Mouse (Mus musculus) lung, adult 10 weeks (tissue): Measurements from ENCODE around the gene Olfr571. TPM values are rescaled to one million over a fixed set of nuclear protein-coding genes. Genes with fewer than 3 reads are reported as not detected.

Source experiments
- polyA plus RNA-seq: library from polyadenylated mRNA; stranded (reverse); fragments of 350-450 nt; fragmentation: Illumina TruSeq; extraction: RNeasy Lipid Tissue Mini Kit (QIAGEN cat#74804); gene quantifications from one replicate; pipeline ENCODE4 v1.2.3, GENCODE M21; 2014; ENCODE audit warnings: low read depth, low replicate concordance; ENCODE audit not compliant: insufficient read depth

Gene Olfr571
- polyA plus RNA-seq = not detected

DNA sequence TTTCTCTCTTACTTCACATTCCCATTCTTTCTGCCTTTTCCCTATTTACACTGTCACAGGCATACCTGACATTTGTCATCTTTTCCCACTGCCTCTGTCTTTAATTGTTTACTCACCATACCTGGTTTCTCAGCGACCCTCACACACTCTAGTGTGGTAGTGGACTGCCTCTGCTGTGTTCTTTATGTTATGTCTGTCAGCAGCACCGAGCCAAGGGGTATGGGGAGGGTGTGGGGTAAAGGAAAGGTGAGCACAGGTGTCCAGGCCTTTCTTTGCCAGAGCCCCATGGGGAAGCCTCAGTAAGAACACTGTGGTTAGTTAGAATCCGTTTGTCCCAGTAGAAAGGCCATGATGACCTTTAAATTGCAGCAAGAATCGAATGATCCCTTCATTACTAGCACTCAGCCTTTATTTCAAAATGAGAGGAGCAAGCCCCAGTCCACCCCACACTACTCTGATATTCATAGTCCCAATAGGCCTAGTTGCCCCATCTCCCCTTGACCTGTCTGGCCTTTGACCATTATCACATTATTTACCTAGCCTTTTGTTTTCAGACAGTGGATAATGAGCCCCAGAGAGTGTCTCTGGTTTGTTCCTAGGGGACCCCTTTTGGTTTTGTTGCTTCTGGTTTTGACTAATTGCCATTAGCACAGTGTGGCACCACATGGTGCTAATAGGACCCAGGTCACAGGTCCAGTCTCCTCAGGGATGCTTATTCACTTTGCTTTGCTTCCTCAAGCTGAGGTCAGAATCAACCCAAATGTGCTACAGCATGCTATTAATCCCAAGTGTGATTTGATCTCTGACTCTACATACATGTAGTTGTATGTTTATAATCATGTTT is at the start of gene Olfr571:
Gene Olfr571, minus strand, starts transcription at position 505 of the 844 bp plus-strand sequence.

DNA sequence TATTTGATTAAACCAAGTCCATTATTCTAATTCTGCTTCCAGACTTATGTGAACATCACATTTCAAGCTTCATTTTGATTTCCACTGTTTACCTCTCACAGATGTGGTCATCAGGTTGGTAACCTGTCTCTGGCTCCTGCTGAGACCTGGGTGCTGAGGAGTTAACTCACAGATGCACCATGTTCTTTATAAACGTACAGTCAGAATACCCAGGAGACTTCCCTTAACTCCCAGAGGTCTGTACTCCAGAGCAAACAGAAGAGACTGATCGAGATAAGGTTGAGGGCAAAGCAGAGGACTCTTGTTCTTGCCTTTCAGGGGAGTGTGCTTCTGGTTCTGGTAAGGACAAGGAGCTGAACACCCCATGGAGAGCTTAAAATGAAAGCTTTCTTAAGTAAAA is 45.0 kb upstream of the Olfr571 start, which contains the start of gene Olfr576:
Gene Olfr576, plus strand, starts transcription at position 301 of the 400 bp plus-strand sequence.

DNA sequence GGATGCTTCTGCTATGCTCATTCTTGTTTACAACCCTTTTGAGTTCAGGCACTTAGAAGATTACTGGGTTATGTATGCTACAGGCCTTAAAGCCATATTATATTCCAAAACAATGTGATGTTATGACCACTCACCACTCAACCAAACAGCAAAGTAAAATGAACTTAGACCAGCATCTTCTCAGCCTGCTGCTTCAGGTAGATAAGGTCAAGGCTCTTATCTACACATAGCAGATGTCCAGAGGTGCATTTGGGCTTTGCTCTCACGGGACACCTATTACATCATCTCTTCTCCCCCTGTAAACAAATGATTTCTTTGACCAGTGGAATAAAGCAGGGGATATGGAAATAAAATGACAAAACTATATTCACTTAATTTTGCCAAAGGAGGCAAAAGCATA is 41.3 kb upstream of the Olfr571 start, which contains the start of gene Olfr575:
Gene Olfr575, minus strand, starts transcription at position 183 of the 400 bp plus-strand sequence.

DNA sequence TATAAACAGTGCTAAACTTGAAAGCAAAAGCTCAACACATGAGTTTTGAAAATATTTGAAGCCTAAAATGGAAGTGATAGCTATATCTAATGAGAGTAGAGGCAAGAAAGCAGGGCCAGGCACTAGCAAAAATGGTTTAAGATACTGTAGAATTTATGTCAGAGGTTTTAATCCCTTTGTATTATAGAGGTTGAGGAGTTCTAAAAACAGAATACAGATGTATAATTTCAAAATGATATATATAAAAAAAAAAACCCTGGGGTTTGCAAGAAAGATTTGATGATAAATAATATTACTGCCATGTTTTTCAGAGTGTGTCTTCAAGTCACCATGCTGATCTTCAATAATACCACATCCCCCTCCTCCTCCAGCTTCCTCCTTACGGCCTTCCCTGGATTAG is 30.8 kb upstream of the Olfr571 start, which contains the start of gene Olfr574:
Gene Olfr574, plus strand, starts transcription at position 301 of the 400 bp plus-strand sequence.

GRCm38 (mm10) chr7:102942475-102942874 is 25.1 kb upstream of the Olfr571 start, which contains the start of gene Olfr573-ps1:
TSS of gene Olfr573-ps1 (minus strand) at chr7:102942575.

GRCm38 (mm10) chr7:102924109-102924508 is 6.8 kb upstream of the Olfr571 start, which contains the start of gene Olfr572:
TSS of gene Olfr572 (plus strand) at chr7:102924409.

DNA sequence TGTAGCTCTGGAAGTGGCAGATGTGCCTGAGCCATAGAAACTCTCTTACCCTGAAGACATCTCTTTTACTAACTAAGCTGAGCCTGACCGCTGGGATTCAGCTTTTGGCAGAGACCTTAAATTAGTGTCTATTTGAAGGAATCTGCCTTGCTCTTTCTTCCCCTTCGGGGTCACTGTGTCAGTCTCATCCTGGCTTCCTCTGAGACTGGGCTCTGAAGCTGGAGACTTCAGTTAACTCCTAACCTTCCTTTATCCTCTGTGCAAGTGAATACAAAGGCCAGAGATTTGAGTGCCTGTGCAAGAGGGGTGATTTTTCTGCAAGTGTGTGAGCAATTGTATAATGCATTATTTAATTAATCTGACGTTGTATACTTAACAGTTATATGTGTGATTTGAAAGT is 26.6 kb downstream of the Olfr571 start, which contains the start of gene Olfr569:
Gene Olfr569, minus strand, starts transcription at position 101 of the 400 bp plus-strand sequence.

GRCm38 (mm10) chr7:102876822-102877221 is 40.5 kb downstream of the Olfr571 start, which contains the start of gene Olfr568:
TSS of gene Olfr568 (plus strand) at chr7:102877122.

DNA sequence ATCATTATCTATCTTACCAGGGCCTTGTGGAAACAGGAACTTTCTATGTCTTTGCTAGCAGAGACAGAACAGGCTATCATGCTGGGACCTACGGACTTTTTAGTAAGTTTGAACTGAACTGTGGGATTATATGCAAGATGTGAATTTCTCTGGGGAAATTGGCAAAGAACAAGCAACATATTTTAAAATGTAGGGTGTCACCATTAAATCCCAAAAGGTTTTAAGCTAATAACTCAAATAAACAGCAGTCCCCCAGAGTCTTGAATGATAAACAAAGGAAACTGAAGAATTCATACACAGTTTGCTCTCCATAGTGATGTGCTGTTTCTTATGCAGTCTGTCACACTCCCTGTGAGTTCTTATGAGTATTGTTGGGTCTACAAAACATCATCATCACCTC is 58.7 kb downstream of the Olfr571 start, which contains the start of gene Olfr566:
Gene Olfr566, minus strand, starts transcription at position 101 of the 400 bp plus-strand sequence.

Other genes starting within 250 kb of the Olfr571 start
- 7.2 TPM for gene Trim68, start 230.2 kb downstream of the Olfr571 start, polyA plus RNA-seq
- not detected for gene Olfr557, start 221.6 kb downstream of the Olfr571 start, polyA plus RNA-seq
- 0.21 TPM for gene Olfr558, start 215.3 kb downstream of the Olfr571 start, polyA plus RNA-seq
- not detected for gene Olfr33, start 198.5 kb downstream of the Olfr571 start, polyA plus RNA-seq
- not detected for gene Olfr559, start 190.0 kb downstream of the Olfr571 start, polyA plus RNA-seq
- not detected for gene Olfr560, start 158.2 kb downstream of the Olfr571 start, polyA plus RNA-seq
- not detected for gene Olfr78, start 158.1 kb downstream of the Olfr571 start, polyA plus RNA-seq
- not detected for gene Olfr561, start 146.3 kb downstream of the Olfr571 start, polyA plus RNA-seq
- gene Olfr564, start 114.1 kb downstream of the Olfr571 start, polyA plus RNA-seq = not detected
- gene Olfr566, start 58.8 kb downstream of the Olfr571 start, polyA plus RNA-seq = not detected
- not detected for gene Olfr568, start 40.4 kb downstream of the Olfr571 start, polyA plus RNA-seq
- not detected for gene Olfr569, start 26.7 kb downstream of the Olfr571 start, polyA plus RNA-seq
- not detected for gene Olfr570, start 23.0 kb downstream of the Olfr571 start, polyA plus RNA-seq
- gene Olfr572, start 6.9 kb upstream of the Olfr571 start, polyA plus RNA-seq = not detected
- not detected for gene Olfr573-ps1, start 25.0 kb upstream of the Olfr571 start, polyA plus RNA-seq
- gene Olfr574, start 30.9 kb upstream of the Olfr571 start, polyA plus RNA-seq = not detected
- not detected for gene Olfr575, start 41.2 kb upstream of the Olfr571 start, polyA plus RNA-seq
- not detected for gene Olfr576, start 45.1 kb upstream of the Olfr571 start, polyA plus RNA-seq
- not detected for gene Olfr577, start 58.4 kb upstream of the Olfr571 start, polyA plus RNA-seq
- not detected for gene Olfr578, start 71.8 kb upstream of the Olfr571 start, polyA plus RNA-seq
- gene Olfr582, start 120.5 kb upstream of the Olfr571 start, polyA plus RNA-seq = not detected
- not detected for gene Olfr583, start 133.8 kb upstream of the Olfr571 start, polyA plus RNA-seq
- gene Olfr584, start 164.3 kb upstream of the Olfr571 start, polyA plus RNA-seq = not detected
- not detected for gene Olfr585, start 180.2 kb upstream of the Olfr571 start, polyA plus RNA-seq
- gene Olfr586, start 208.1 kb upstream of the Olfr571 start, polyA plus RNA-seq = not detected
- not detected for gene Olfr588-ps1, start 223.3 kb upstream of the Olfr571 start, polyA plus RNA-seq
- gene Olfr589, start 238.8 kb upstream of the Olfr571 start, polyA plus RNA-seq = not detected